Mouse (Mus musculus) retina, adult 2 months (tissue): ENCODE results near the gene Ptprn2.
A peak's percentile ranks its signal among the peaks of the same experiment; 100 is the strongest.

Experiments used
- DNase-seq: peaks from one replicate; pipeline ENCODE4 v3.0.0-alpha.2; 2012; ENCODE audit warnings: low read depth, low spot score

Ptprn2 gene

DNA sequence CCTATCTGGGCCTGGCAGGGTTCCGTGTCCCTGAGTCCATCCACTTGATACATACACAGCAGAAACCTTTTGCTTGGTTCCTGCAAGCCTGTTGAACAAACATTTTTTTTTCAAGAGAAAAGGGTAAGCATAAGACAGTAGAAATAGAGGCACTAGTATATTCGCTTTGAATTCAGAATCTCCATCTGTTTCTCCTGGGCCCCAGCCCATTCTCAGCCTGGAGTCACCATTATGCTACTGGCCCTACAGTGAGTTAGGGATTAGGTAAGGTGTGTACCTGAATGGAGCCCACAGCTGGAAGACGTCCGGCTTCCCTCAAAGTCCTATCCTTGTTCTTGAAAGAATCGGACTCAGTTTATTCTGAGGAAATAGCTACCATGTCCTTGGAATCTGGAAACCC lies 104.6 kb downstream of the Ptprn2 start:
- no peak for DNase-seq

DNA sequence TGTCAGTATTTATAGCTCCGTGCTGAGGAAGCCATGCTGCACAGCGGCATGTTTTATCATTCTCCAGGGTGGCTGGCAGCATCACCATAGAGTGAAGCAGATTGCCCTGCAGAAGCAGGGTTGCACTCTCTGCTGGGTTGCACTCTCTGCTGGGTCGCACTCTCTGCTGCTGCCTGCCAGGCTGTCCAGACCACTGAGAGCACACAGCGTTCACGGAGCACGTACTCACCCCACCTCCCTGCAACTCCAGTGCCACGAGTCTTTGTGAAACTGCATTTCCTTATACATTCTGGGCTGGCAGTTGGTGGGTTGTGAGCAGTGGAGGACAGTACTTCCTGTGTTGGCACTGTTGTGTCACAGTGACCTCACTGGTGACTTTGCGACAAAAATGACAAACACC lies 108.9 kb downstream of the Ptprn2 start:
- no peak for DNase-seq

DNA sequence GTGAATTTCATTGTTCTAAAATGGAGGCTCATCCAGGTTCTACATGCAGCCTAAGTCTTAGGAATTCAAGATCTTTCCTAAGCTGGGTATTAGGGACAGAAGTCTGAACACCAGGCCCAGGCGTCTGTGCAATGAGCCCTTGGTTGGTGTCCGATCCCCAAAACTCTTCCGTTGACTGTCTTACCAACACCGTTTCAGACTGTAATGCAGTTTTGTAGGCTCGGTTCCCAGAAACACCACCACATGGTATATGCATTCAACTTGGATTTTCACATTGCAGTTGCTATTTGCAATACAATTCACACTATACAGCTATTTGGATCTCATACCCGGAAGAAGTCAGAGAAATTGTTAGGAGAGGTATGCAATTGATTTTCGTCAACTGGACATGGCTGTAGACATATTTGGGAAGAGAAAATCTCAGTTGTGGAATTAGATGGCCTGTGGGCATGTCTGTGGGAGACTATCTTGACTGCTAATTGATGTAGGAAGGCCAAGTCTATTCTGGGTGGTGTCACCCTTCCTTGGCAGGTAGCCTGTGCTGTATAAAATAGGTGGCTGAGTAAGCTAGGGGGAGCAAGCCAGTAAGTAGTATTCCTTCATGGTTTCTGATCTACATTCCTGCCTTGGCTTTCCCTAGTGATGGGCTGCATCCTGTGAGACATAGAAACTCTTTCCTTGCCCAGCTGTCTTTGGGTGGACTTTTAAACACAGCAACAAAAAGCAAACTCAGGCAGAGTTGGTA lies 109.5 kb downstream of the Ptprn2 start:
- no peak for DNase-seq

DNA sequence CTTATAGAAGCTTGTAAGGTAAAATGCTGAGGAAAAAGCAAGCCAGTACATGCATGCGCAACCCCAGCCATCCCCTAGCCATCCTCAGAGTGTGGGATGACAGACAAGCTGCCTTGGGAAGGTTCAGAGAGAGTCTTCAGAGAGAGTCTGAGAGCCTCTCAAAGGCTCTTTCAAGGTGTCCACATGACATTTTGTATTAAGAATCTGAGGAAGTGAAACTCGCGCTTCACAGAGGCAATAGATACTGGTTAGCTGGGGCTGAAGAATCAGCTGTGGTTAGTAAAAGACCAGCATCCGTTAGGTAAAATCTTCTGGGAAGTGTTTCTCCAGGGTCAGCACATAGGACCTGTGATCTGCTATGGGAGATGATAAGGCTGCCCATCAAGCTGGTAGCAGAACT lies 110.2 kb downstream of the Ptprn2 start:
- DNase-seq = no peak

DNA sequence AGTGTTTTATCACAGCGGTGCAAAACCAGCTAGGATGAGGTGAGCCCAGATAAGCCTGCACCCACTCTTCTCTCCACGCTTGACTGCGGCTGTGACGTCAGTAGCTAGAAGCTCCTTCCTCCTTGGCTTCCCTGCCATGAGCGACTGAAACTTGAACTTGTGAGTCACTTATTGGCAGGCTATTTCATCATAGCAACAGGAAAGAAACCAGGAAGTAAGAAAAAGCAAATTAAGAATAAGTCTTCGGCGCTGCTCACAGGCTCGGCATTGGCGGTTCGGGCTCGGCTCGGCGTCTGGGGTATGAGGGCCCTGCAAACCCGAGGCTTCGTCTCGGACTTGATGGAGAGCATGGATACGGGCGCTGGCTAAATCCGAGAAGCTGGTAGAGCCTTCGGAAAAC lies 111.5 kb downstream of the Ptprn2 start:
- no peak for DNase-seq

DNA sequence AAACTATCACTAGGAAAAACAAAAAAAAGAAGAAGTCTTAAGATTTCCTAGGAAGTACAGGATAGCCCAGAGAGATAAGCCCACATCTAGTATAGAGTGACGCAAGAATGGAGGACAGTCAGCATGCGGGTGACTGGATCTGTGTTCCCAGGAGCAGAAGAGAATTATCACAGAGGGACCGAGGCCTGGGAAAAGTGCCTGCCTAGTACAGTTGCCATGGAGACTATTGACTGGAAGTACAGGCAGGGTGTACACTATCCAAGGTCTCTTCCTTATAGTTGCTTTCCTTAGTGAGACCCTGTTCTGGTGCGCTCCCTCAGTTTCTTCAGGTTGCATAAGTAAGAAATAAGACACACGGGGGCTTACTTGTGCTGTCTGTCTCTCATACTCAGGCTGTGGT lies 112.2 kb downstream of the Ptprn2 start:
- no peak for DNase-seq

DNA sequence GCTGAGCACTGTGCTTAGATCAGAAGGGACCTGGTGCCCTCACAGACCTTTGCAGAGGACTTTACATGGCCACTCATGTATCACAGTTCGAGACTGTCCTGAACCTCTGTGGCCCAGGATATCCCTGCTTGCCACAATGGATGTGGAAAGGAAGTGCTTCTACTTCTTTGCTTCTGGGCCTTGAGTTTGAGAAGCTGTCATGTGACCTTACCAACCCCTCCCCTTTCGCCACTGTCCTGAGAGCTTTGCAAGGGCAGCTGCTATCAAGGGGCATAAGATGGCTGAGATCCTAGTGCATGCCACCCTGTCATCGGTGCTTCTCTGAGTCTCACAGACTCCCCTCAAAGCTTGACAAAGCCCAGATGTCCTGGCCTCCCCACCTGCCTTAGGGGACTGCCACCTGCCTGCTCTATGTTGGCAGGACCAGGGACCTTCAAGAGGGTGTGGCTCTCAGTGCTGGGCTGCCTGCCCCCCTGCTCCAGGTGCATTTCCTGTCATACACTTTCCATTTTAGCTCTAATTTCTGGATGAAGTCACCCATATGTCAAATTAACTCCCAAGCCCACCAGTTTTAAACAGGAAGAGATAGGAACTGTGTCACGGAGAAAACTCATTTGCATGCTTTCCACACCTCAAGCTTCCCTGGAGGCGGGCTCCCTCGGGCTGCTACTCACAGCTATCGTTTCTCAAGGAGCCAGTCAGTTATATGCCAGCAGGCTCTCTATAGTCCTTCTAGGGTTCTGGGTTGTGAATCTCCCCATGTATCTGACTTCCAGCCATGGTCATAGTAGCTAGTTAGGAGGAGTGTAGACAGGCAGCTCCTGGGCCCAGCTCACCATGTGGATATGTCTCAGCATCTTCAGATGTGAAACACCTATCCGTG lies 112.8 kb downstream of the Ptprn2 start:
- DNase-seq = no peak

DNA sequence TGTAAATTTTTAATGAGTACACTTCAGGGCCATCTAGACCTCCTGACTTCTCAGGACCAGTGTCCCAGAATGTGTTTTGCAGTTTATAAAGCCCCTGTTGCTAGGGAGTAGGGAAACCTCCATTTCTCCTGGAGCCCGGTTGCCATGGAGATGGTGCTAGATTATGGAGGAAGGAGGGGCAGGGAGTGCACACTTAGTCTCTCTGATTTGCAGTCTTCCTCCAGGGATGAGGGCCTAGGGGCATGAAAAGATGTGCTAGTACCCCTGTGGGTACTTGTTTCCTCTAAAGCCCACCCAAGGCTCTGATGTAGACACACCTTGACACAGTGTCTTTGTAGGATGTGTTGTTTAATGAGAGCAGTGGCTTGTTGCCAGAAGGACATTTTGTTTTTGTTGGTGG lies 114.0 kb downstream of the Ptprn2 start:
- no peak for DNase-seq

DNA sequence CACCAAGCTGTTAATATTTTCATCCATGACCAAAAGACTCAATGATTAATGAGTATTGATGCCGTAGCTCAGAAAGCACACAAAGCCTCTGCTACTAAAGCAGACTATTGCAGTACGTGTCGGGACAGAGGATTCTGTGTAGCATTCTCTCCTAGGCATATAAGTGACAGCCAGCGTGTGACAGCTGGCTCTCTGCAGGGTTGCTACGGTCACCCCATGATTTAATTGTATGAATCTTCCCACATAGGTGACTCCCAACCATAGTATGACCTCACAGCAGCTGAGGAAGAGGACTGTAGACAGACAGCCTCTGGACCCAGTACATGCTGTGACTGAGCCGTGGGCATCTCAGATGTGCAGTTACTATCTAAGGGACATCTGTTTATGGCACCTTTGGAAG lies 114.5 kb downstream of the Ptprn2 start:
- DNase-seq = no peak

DNA sequence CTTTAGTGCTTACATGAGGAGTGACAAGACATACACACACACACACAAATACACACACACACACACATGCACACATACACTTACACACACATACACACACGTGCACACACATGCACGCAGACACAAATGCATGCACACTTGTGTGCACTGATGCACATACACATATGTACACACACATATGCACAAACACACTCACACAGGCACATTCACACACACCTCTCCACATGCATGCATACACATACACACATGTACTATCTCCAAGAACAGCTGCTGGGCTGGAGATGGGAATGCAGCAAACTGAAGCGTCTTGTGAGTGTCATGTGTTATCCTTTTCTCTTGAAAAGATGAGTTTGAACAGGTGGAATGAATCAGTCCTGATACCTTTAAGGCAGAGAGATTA lies 115.9 kb downstream of the Ptprn2 start:
- no peak for DNase-seq

DNA sequence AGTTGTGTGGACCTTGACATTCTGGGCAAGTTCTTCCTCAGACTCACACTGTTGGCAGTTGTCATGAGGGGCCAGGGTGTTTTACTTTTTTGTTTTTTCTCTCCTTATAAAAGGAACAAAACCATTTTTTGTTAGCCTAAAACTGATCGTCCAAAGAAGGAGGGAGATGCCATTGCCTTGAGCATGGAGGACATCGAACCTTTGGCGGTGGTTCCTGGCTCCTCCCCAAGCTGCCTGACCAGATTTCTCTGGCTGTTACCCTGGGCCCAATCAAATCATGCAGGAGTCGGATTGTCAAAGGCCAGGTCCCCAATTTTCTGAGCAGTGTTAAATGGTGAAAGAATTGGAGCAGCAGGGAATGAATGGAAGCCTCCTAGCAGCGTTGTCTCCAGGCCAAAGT lies 116.4 kb downstream of the Ptprn2 start:
- DNase-seq = no peak

DNA sequence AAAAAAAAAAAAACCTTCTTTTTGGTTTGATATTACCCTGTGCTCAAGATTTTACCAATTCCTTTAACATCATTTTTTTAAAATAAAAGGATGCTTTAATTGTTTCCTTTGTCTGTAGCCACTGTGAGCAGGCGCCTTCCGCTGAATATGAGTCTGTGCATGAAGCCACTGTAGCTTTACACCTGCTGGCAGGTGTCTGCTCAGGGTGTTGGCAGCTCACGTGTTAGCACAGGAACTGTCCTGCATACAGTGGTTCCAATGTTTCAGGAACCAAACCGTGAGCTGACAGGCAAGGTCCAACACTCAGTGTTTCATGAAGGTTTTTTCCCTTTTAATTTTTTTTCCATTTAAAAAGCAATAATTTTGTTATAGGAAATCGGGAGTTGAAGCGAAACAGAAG lies 123.1 kb downstream of the Ptprn2 start:
- DNase-seq = no peak

DNA sequence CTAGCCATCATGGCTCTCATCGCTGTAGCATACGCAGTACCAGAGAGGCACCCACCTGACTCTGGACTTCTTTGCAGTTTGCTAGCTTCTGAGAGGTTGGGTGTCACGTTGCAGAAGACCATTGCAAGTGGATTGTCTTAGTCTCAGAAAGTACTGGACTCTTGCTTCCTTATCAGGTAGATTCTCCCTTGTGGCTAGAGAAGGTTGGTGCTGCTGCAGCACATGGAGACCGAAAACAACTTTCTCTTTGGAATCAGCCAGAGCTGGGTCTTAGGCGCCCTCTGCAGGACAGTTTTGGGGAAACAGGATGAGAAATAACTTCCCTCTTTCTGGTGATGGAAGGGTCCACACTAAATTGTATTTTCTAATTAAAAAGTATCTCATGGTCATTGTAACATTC lies 134.3 kb downstream of the Ptprn2 start:
- DNase-seq = peak; percentile 40

DNA sequence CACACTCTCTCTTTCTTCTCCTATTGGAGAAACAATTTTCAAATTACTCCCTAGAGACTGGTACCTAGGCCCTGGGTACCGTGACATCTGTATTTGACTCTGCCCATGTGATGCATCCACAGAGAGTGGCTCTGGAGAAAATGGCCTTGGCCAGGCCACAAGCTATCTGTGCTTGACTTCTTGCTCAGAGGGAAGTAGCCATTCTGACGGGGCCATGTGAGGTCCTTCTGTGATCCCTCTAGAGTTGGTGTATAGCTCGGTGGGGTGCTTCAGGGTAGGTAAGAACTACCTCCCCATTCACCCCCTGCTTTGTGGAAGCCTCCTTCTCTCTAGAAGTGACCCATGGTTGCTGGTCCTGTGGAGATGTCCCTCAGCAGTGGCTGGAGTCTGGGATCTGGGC lies 134.8 kb downstream of the Ptprn2 start:
- DNase-seq = no peak

DNA sequence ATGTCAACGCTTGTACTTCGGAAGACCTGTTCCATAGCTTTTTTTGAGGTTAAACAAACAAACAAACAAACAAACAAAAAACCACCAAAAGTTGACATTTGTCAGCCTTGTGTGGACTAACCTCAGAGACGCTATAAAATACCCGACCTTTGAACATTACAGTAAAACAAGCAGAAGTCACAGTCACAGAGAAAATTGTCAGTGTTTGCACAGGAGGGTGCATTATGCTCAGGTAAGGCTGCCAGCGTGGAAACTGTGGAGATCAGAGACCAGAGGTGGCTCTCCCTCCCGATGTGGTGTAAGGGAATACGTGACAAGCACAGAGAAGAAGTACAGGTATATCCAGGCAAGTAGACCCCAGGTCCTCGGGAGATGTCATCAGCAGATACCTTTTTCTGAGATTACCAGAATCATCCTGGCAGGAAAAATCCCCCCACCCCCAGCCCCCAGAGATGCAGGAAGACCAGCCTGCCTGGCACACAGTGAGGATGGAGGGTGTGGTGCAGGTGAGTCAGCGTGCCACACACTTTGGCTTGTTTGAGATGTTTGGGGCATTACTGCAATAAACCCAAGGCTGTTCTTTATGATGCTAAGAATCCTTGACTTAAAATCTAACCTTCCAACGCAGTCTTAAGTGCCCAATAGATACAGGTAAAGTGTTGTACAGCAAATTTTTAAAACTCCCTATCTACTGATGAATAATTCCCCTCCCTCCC lies 136.0 kb downstream of the Ptprn2 start:
- no peak for DNase-seq

DNA sequence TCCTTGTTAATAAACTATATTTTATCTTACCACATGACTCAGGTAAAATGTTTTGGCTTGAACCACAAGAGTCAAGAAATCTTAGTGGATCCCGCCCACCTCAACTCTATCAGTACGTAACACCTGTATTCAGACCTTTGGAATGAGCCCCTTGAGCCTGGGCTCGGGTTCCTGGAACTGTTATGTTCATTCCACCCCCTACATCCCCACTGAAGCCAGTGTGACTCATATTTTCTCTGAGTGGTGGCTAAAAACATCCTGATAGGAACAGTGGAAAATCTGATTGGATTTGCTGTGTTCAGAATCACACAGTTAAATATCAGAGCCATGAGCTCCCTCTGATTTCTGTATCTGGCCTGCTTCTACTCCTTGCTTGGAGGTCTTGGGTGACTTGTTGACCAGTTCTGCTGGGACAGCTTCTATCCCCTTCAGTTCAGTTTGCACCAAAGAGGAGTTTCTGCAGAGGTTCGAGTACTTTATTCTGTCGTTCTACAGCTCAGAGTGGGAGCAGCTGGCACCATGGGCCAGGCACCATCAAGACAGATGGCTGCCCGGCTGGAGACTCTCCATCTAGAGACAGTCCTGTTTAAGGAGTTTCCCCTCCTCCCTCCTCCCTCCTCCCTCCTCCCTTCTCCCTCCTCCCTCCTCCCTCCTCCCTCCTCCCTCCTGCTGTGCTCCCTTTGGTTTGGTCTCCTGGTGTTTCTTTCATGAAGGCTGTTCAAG lies 137.3 kb downstream of the Ptprn2 start:
- DNase-seq = no peak

DNA sequence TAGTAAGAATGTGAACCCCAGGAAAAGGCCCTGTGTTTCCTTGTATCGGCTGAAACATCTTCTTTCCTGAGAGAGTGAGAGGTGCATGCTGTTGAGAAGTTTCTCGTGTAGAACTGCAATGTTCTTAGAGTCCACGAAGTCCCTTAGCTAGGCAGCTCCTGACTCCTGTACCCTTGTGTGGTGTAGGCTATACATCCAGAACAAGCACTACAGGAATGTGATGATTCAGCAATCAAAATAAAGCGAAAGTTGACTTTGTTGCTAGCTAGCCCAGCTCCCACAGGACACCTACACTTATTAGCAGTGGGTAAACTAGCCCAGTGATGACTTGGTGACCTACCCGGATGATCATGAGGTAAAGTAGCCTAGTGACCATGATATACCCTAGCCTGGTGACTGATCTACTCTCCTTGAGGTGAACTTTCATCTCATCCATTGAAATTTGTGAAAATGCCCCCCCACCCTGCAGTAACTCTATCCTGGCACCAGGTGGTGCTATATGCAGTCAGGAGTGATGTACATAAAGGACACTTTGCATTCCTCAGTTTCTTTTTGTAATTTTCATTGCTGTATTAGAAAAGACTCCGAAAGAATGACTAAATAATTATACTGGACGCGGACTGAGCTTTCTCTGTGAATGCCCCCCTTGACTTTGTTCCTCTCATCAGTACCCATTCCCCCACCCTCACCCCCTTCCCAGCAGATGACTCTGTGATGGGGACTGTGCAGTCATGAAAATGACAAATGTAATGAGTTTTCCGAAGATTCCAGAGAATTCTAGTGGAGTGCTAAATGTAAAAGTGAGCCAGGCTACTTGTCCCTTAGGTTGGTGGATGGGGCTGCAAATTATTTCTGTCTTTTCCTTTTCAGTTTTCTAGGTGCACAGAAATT lies 140.1 kb downstream of the Ptprn2 start:
- DNase-seq = no peak

DNA sequence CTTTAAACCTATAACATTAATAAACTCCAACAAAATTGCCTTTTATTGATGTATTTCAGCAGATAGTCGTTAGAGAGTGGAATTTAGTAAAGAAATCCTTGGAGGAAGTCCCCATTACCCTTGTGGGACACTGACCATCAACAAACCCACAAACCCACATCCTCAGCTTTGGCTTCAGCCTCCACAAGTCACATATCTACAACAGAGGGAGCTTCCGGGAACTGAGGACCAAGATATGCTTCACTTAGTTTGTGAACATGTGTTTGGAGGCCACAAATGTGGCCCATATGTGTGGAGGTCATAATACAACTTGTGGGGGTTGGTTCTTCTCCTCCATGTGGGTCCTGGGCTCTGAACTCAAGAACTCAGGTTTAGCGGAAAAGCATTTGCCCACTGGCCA lies 143.5 kb downstream of the Ptprn2 start:
- DNase-seq = no peak

DNA sequence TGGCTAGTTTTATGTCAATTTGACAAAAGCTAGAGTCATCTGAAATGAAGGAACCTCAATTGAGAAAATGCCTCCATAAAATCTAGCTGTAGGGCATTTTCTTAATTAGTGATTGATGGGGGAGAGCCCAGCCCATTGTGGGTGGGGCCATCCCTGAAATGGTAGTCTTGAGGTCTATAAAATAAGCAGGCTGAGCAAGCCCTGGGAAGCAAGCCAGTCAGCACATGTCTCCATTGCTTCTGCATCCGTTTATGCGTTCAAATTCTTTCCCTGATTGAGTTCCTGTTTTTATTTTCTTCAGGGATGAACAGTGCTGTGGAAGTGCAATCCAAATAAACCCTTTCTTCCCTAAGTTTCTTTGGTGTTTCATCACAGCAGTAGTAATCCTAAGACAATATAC lies 152.0 kb downstream of the Ptprn2 start:
- no peak for DNase-seq

DNA sequence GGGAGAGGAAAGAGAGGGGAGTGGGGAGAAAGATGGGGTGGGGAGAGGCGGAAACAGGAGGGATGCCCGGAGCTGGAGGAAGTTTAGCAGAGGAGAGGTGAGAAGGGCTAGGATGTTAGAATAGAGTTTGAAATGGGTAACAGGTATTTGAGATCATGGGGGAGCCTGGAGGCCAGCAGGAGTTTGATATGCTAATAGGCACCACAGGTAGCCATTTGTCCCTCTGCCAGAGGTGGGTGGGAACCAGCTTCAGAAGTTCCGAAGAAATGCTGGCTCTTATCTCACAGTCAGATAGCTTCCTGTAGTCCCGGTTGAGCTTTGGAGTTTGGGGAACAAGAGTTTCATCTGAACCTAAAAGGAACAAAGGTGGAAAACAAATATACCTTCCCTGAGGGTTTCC lies 155.4 kb downstream of the Ptprn2 start:
- no peak for DNase-seq
